Mouse (Mus musculus) limb, embryonic 11.5 days (tissue): ENCODE data around the gene Anapc13. TPM values are rescaled to one million over a fixed set of nuclear protein-coding genes. Genes with fewer than 3 reads are reported as not detected.

ENCODE experiments used
- ATAC-seq: fragments of 200-750 bp; cut with Nextera tagmentation; 2 replicates; pipeline ENCODE4 v1.8.0; 2017; ENCODE audit warnings: low read depth; ENCODE audit not compliant: insufficient number of reproducible peaks, low FRiP score, low TSS enrichment
- DNase-seq: peaks from one replicate; pipeline ENCODE4 v3.0.0-alpha.2; 2015; ENCODE audit warnings: low spot score
- H3K27ac ChIP-seq: fragments of 300-500 bp; sonication (generic); replicated peaks from 2 replicates; pipeline ENCODE4 v1.5.1; 2014; ENCODE audit warnings: low read depth, mild to moderate bottlenecking, low read length
- H3K27me3 ChIP-seq: fragments of 300-500 bp; sonication (generic); 2 replicates; pipeline ENCODE4 v1.6.1; 2014; ENCODE audit warnings: mild to moderate bottlenecking, low read length, mixed read lengths; ENCODE audit not compliant: control insufficient read depth, insufficient read depth
- H3K36me3 ChIP-seq: fragments of 300-500 bp; sonication (generic); 2 replicates; pipeline ENCODE4 v1.6.1; 2014; ENCODE audit warnings: mild to moderate bottlenecking, low read length, moderate library complexity, mixed read lengths; ENCODE audit not compliant: control insufficient read depth, insufficient read depth
- H3K4me1 ChIP-seq: fragments of 300-500 bp; sonication (generic); 2 replicates; pipeline ENCODE4 v1.6.1; 2014; ENCODE audit warnings: low read length, mixed read lengths; ENCODE audit not compliant: control insufficient read depth, insufficient read depth
- H3K4me2 ChIP-seq: fragments of 300-500 bp; sonication (generic); 2 replicates; pipeline ENCODE4 v1.6.1; 2014; ENCODE audit warnings: low read depth, mild to moderate bottlenecking, moderate library complexity; ENCODE audit not compliant: severe bottlenecking
- H3K4me3 ChIP-seq: fragments of 300-500 bp; sonication (generic); 2 replicates; pipeline ENCODE4 v1.5.1; 2014; ENCODE audit warnings: low read depth, low read length
- H3K9ac ChIP-seq: fragments of 300-500 bp; sonication (generic); 2 replicates; pipeline ENCODE4 v1.6.1; 2014; ENCODE audit warnings: mild to moderate bottlenecking, low read length
- H3K9me3 ChIP-seq: fragments of 300-500 bp; sonication (generic); 2 replicates; pipeline ENCODE4 v1.6.1; 2016; ENCODE audit warnings: low read length; ENCODE audit not compliant: control insufficient read depth
- WGBS: fragments of 180-500 bp; shearing (Covaris S2); extraction: QIAGEN DNeasy Blood & Tissue Kit; methylation state at CpG from one replicate; pipeline ENCODE4 v1.1.7; 2014; 5-methylcytosine and 5-hydroxymethylcytosine counted together
- polyA plus RNA-seq: library from polyadenylated mRNA; unstranded; fragments of >200 nt; fragmentation: Nextera tagmentation; extraction: Ambion mirVana; gene quantifications from 2 replicates; pipeline ENCODE4 v1.2.1, GENCODE M21; 2014

Anapc13 gene
- polyA plus RNA-seq, 1 experiment from 2014 or later, result 180 TPM

DNA sequence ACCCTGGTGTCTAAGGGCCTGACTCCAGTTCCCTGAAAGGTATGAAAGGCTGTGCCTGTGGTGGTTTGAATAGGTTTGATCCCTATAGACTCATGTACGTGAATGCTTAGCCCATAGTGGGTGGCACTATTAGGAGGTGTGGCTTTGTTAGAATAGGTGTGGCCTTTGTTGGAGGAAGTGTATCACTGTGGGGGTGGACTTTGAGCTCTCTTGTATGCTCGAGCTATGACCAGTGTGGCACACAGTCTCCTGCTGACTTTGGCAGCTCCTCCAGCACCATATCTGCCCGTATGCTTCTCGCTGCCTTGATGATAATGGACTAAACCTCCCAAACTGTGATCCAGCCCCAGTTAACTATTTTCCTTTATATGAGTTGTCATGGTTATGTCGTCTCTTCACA is 49.8 kb downstream of the Anapc13 start:
- no peaks in the 10 kb centered on the region for H3K27me3 ChIP-seq
- 83% methylated on average over 5 of the region's 5 CpGs for WGBS

DNA sequence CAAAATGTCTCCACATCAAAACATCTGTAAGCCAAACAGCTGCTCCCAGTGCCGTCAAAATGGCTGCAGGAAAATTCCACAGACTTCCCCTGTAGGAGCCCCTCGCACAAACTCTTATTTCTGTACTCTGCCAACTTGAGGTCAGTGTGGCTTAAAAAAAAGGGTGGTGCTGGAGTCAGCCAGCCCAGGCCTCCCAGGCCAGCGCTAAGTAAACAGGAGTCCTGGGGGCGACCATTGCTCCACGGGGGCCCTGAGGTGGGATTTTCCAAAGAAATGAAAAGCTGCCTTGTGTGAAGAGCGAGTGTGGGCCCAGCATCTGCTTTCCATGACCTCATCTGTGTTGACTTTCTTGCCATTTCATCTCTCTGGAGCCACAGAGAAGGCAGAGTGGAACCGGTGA is 55.4 kb downstream of the Anapc13 start:
- ATAC-seq (0 out of 2 replicates have a peak, but pooled peaks have one; percentile 39), DNase-seq (no peak)
- Histone ChIP-seq H3K36me3 (no peaks in the 10 kb centered on the region), H3K9ac (no peak overlapping the region), H3K27ac (no peak overlapping the region), H3K27me3 (no peaks in the 10 kb centered on the region), H3K4me3 (no peak overlapping the region), H3K9me3 (no peaks in the 10 kb centered on the region), H3K4me2 (no peak overlapping the region), H3K4me1 (no peaks in the 10 kb centered on the region)
- WGBS, result 53% methylated on average over 7 of the region's 7 CpGs

More for the DNA sequence above, 49.8 kb downstream of the Anapc13 start:
- ATAC-seq (no peak), DNase-seq (no peak)
- H3K9me3 ChIP-seq, result no peaks in the 10 kb centered on the region
- no peaks in the 10 kb centered on the region for H3K4me1 ChIP-seq
- H3K27ac ChIP-seq, result no peak overlapping the region
- no peaks in the 10 kb centered on the region for H3K36me3 ChIP-seq
- no peak overlapping the region for H3K4me3 ChIP-seq
- H3K4me2 ChIP-seq, result no peak overlapping the region
- H3K9ac ChIP-seq, result no peak overlapping the region

Other genes starting within 250 kb of the Anapc13 start
- 0.16 and 0.23 TPM in 2 replicates for gene Ky, start 120.5 kb upstream of the Anapc13 start, polyA plus RNA-seq
- gene Cep63, start 238 bp downstream of the Anapc13 start, polyA plus RNA-seq, result 45.8 and 47.7 TPM in 2 replicates
- 34.3 and 40.6 TPM in 2 replicates for gene Amotl2, start 90.4 kb downstream of the Anapc13 start, polyA plus RNA-seq
- 31.6 and 43.0 TPM in 2 replicates for gene Ryk, start 208.6 kb downstream of the Anapc13 start, polyA plus RNA-seq